Mouse (Mus musculus): ENCODE measurements around the gene Anxa4. TPM values are rescaled to one million over a fixed set of nuclear protein-coding genes. Genes with fewer than 3 reads are reported as not detected.

The Anxa4 gene
- polyA plus RNA-seq, 1 experiment from 2014 or later: 2.9 TPM

DNA sequence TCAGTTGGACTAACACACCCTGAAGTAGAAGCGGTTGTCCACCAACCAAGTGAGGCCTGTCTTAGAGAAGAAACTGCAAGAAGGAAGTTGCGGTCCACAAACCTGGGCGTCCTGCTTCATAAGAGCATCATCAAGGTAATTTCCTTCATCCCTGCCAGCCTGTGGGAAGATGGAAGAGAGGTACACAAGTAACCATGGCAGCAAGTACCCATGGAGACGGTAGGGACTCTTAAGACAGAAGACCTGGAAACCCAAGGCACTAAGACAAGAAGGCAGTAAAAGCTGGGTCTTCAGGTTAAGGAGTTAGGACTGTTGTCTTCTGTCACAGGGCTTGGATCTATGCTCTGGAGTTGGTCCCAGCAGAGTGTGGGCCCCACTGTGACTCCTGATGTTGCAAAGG, 42.4 kb downstream of the Anxa4 start:
- no peak overlapping the region for H3K4me3 ChIP-seq (ENCODE audit: low read depth, low read length)
- H3K27ac ChIP-seq (ENCODE audit: low read depth, low read length): no peak overlapping the region
- H3K9me3 ChIP-seq (ENCODE audit: control insufficient read depth, low read length): no peaks in the 10 kb centered on the region
- no peak overlapping the region for H3K4me2 ChIP-seq (ENCODE audit: low read depth, low read length)
- ATAC-seq (ENCODE audit: low read depth): no peak
- no peaks in the 10 kb centered on the region for H3K36me3 ChIP-seq (ENCODE audit: control insufficient read depth, insufficient read depth, low read length)
- no peaks in the 10 kb centered on the region for H3K27me3 ChIP-seq (ENCODE audit: control insufficient read depth, insufficient read depth, low read length)
- no peak overlapping the region for H3K9ac ChIP-seq (replicated peaks; ENCODE audit: low read depth, low read length)
- 96% methylated on average over 4 of the region's 4 CpGs for WGBS
- no peaks in the 10 kb centered on the region for H3K4me1 ChIP-seq (ENCODE audit: control insufficient read depth, insufficient read depth, low read length)

DNA sequence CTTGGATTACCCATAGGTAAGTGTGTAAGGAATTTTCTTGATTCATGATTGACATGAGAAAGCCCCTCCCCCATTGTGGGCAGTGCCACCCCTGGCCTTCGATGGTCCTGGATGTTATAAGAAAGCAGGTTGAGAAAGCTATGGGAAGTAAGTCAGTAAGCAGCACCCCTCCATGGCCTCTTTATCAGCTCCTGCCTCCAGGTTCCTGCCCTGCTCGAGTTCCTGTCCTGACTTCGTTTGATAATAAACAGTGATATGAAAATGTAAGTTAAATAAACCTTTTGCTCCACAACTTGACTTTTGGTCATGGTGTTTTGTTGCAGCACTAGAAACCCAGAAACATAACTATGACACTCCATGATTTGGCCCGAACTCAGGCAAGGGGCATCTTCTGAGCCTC, 43.6 kb downstream of the Anxa4 start:
- Histone ChIP-seq H3K4me2 (ENCODE audit: low read depth, low read length) (no peak overlapping the region), H3K4me1 (ENCODE audit: control insufficient read depth, insufficient read depth, low read length) (no peaks in the 10 kb centered on the region), H3K27ac (ENCODE audit: low read depth, low read length) (no peak overlapping the region), H3K4me3 (ENCODE audit: low read depth, low read length) (no peak overlapping the region), H3K36me3 (ENCODE audit: control insufficient read depth, insufficient read depth, low read length) (no peaks in the 10 kb centered on the region), H3K27me3 (ENCODE audit: control insufficient read depth, insufficient read depth, low read length) (no peaks in the 10 kb centered on the region), H3K9me3 (ENCODE audit: control insufficient read depth, low read length) (no peaks in the 10 kb centered on the region), H3K9ac (replicated peaks; ENCODE audit: low read depth, low read length) (no peak overlapping the region)
- no peak for ATAC-seq (ENCODE audit: low read depth)
- 84% methylated on average over 4 of the region's 4 CpGs for WGBS

DNA sequence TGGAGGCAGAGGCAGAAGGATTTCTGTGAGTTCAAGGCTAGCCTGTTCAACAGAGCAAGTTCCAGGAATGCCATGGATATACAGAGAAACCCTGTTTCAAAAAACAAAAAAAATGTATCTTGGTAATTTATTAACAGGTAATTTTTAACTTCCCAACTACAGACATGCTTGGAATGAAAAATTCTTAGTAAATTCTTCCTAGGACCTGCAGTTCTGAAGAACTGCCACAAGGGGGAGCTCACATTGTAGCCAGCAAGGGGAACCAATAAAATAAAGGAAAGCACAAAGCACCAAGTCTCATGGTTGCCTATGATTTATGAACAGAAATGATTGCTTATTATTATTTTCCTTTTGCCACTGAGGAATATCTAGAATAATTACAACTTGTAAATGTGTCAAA, 46.2 kb downstream of the Anxa4 start:
- Histone ChIP-seq H3K4me3 (ENCODE audit: low read depth, low read length) (no peak overlapping the region), H3K27me3 (ENCODE audit: control insufficient read depth, insufficient read depth, low read length) (no peaks in the 10 kb centered on the region), H3K4me2 (ENCODE audit: low read depth, low read length) (no peak overlapping the region), H3K4me1 (ENCODE audit: control insufficient read depth, insufficient read depth, low read length) (no peaks in the 10 kb centered on the region), H3K27ac (ENCODE audit: low read depth, low read length) (no peak overlapping the region), H3K36me3 (ENCODE audit: control insufficient read depth, insufficient read depth, low read length) (no peaks in the 10 kb centered on the region), H3K9ac (replicated peaks; ENCODE audit: low read depth, low read length) (no peak overlapping the region), H3K9me3 (ENCODE audit: control insufficient read depth, low read length) (no peaks in the 10 kb centered on the region)
- ATAC-seq (ENCODE audit: low read depth): no peak

DNA sequence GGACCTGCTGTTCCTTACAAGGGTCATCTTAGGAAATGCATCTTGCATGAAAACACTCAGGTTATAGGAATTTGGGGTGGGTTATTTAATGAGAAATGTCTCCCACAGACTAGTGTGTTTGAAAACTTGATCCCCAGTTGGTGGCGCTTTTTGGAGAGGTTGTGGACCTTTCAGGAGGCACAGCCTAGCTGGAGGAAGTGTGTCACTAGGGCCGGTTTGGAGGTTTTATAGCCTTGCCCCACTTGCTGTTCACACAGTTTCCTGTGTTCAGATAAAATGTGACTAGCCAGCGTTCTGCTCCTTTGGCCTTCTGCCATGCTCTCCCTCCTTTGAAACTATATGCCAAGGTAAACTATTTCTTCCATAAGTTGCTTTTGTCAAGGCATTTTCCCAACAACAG, 52.7 kb downstream of the Anxa4 start:
- no peaks in the 10 kb centered on the region for H3K36me3 ChIP-seq (ENCODE audit: control insufficient read depth, insufficient read depth, low read length)
- 37% methylated on average over 3 of the region's 3 CpGs for WGBS
- H3K27ac ChIP-seq (ENCODE audit: low read depth, low read length): no peak overlapping the region
- H3K9me3 ChIP-seq (ENCODE audit: control insufficient read depth, low read length): no peaks in the 10 kb centered on the region
- H3K4me2 ChIP-seq (ENCODE audit: low read depth, low read length): no peak overlapping the region
- no peaks in the 10 kb centered on the region for H3K27me3 ChIP-seq (ENCODE audit: control insufficient read depth, insufficient read depth, low read length)
- no peak overlapping the region for H3K9ac ChIP-seq (replicated peaks; ENCODE audit: low read depth, low read length)
- H3K4me1 ChIP-seq (ENCODE audit: control insufficient read depth, insufficient read depth, low read length): no peaks in the 10 kb centered on the region
- ATAC-seq (ENCODE audit: low read depth): no peak
- no peak overlapping the region for H3K4me3 ChIP-seq (ENCODE audit: low read depth, low read length)

DNA sequence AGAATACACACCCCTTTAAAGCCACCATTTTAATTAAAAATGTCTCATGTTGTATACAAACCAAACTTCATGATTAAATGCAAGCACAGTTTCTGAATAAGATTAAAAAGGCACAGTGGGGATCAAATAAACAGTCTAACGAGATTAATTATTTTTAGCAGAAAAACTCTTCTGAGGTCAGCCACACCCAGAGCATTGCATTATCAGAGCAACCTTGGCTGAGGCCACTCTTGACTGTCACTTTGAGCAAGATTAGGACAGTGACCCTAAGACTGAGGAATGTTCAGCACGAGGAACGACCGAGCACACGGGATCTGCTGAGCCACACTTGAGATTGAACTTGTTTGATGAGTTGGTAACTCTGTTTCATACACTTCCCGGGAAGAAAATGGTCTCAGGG, 56.6 kb downstream of the Anxa4 start:
- no peak overlapping the region for H3K4me3 ChIP-seq (ENCODE audit: low read depth, low read length)
- no peaks in the 10 kb centered on the region for H3K27me3 ChIP-seq (ENCODE audit: control insufficient read depth, insufficient read depth, low read length)
- WGBS: 88% methylated on average over 6 of the region's 6 CpGs
- no peaks in the 10 kb centered on the region for H3K36me3 ChIP-seq (ENCODE audit: control insufficient read depth, insufficient read depth, low read length)
- H3K4me1 ChIP-seq (ENCODE audit: control insufficient read depth, insufficient read depth, low read length): peaks cover 5% of the 10 kb centered on the region
- ATAC-seq (ENCODE audit: low read depth): no peak
- no peak overlapping the region for H3K9ac ChIP-seq (replicated peaks; ENCODE audit: low read depth, low read length)
- no peaks in the 10 kb centered on the region for H3K9me3 ChIP-seq (ENCODE audit: control insufficient read depth, low read length)
- no peak overlapping the region for H3K27ac ChIP-seq (ENCODE audit: low read depth, low read length)
- H3K4me2 ChIP-seq (ENCODE audit: low read depth, low read length): no peak overlapping the region

DNA sequence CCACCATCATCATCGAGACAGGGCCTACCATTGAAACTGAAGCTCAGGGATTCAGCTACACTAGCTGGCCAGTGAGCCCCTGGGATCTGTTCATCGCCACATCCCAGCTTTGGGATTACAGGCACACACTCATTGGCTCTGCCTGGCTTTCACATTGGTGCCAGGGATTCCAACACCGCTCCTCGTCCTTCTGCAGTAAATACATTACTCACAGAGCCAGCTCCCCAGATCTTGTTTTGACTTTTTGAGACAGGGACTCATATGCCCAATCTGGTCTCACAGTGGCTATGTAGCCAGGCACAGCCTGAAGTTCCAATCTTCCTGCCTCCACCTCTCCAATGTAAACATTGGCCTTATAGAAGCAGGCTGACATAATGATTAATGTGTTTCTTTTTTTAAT, 57.1 kb downstream of the Anxa4 start:
- Histone ChIP-seq H3K4me2 (ENCODE audit: low read depth, low read length) (no peak overlapping the region), H3K9me3 (ENCODE audit: control insufficient read depth, low read length) (no peaks in the 10 kb centered on the region), H3K27me3 (ENCODE audit: control insufficient read depth, insufficient read depth, low read length) (no peaks in the 10 kb centered on the region), H3K4me3 (ENCODE audit: low read depth, low read length) (no peak overlapping the region), H3K36me3 (ENCODE audit: control insufficient read depth, insufficient read depth, low read length) (no peaks in the 10 kb centered on the region), H3K27ac (ENCODE audit: low read depth, low read length) (no peak overlapping the region), H3K9ac (replicated peaks; ENCODE audit: low read depth, low read length) (no peak overlapping the region), H3K4me1 (ENCODE audit: control insufficient read depth, insufficient read depth, low read length) (peaks cover 7% of the 10 kb centered on the region)
- no peak for ATAC-seq (ENCODE audit: low read depth)
- WGBS: 84% methylated on average over 4 of the region's 4 CpGs

DNA sequence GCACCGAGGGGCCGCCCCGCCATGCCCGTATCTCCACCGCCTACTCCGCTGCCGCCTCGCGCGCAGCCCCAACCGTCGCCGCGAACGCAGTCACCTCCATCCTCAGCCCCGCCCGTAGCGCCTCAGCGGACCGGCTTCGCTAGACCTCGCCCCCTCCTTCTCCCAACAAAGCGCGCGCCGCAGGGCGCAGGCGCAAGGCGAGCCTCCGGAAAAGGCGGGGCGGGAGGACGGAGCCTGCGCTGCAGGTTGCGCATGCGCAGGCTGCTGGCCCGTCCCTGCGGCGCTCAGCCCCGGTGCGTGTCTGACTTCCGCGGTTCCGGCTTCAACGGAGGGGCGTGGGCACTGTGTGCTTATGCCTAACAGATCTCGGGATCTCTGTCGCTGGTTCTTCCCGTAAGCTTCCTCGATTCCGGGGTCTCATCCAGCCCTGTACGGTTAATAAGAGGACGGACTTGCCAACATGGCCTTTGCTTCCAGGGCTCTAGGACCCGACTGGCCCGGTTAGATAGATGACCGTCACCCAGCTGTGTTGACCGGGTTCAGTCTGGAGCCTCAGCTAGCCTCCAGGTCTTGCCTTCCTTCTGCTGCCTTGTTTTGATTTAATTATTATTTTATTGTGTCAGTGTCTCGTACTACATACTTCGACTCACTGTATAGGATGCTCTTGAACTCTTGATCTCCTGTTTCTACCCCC, 60.1 kb downstream of the Anxa4 start, which contains the start of gene Gmcl1:
Gmcl1 (minus strand) TSS at position 201 of the 694 bp plus-strand sequence.
- Histone ChIP-seq H3K9me3 (ENCODE audit: control insufficient read depth, low read length) (no peaks in the 10 kb centered on the region), H3K27me3 (ENCODE audit: control insufficient read depth, insufficient read depth, low read length) (no peaks in the 10 kb centered on the region), H3K36me3 (ENCODE audit: control insufficient read depth, insufficient read depth, low read length) (no peaks in the 10 kb centered on the region), H3K9ac (replicated peaks; ENCODE audit: low read depth, low read length) (peak within 1 kb of the TSS; percentile 88), H3K4me2 (ENCODE audit: low read depth, low read length) (peak within 1 kb of the TSS; percentile 87), H3K4me1 (ENCODE audit: control insufficient read depth, insufficient read depth, low read length) (peaks cover 13% of the 10 kb centered on the region), H3K4me3 (ENCODE audit: low read depth, low read length) (peak within 1 kb of the TSS; percentile 97), H3K27ac (ENCODE audit: low read depth, low read length) (peak within 1 kb of the TSS; percentile 95)
- under 1% methylated on average over 58 of the region's 59 CpGs for WGBS
- peak; percentile 93 for ATAC-seq (ENCODE audit: low read depth)

DNA sequence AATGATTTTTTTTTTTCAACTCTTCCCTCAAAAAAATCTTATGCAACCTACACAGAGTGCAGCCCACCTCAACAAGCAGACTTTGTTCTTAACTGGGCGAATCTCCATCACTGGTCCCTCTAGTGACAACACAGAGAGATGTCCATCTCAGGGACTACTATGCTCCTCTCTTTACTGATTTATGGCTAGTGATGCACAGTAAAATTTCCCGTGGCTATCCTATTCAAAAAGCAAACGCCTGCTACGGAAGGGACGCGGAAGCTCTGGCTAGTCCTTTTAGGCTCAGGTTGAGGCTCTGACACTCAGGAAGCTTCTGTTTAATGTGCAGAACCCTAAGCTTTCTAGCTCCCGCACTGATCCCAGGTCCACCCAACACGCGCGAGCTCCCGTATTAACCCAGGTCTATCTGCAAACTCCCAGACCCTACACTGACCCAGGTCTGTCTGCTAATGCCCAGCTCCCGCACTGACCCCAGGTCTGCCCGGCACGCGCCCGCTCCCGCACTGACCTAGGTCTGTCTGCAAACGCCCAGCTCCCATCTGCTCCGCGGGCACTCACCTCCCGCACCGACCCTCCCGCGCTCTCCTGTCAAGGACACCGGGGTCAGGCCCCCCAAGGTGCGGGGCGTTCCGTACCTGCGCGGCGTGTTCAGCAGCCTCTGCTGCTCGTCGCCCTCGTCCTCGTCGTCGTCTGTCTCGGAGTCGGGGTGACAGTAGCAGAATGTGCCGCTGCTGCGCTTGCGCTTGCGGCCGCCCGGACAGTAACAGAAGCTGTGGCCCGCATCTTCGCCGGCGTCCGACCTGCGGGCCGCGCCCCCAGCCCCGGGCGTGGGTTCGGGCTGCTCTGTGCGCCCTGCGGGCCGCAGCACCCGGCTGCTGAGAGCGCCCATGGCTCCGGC, 60.9 kb downstream of the Anxa4 start:
- no peaks in the 10 kb centered on the region for H3K27me3 ChIP-seq (ENCODE audit: control insufficient read depth, insufficient read depth, low read length)
- H3K4me1 ChIP-seq (ENCODE audit: control insufficient read depth, insufficient read depth, low read length): peaks cover 13% of the 10 kb centered on the region
- peak overlapping the region; percentile 88 for H3K9ac ChIP-seq (replicated peaks; ENCODE audit: low read depth, low read length)
- peak overlapping the region; percentile 97 for H3K4me3 ChIP-seq (ENCODE audit: low read depth, low read length)
- no peaks in the 10 kb centered on the region for H3K9me3 ChIP-seq (ENCODE audit: control insufficient read depth, low read length)
- under 1% methylated on average over 60 of the region's 62 CpGs for WGBS
- peak overlapping the region; percentile 95 for H3K27ac ChIP-seq (ENCODE audit: low read depth, low read length)
- peak overlapping the region; percentile 87 for H3K4me2 ChIP-seq (ENCODE audit: low read depth, low read length)
- no peaks in the 10 kb centered on the region for H3K36me3 ChIP-seq (ENCODE audit: control insufficient read depth, insufficient read depth, low read length)
- peak; percentile 54 for ATAC-seq (ENCODE audit: low read depth)

DNA sequence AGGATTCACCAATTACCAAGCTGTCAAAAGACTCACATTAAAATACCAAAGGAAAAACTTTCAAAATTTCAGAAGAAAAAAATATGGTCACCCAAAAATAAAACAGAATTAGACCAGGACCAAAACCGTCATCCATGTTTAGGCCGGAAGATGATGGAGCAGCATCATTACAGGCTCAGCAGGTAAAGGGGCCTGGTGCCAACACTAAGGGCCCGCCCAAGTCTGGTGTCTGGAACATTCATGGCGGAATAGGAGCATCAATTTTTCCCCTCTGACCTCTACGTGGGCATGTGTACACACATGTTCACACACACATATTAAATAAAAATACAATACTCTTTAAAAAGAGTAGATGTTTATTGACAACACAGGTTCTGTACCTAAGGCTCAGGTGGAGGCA, 64.7 kb downstream of the Anxa4 start:
- WGBS: 92% methylated on average over 5 of the region's 5 CpGs
- Histone ChIP-seq H3K27ac (ENCODE audit: low read depth, low read length) (no peak overlapping the region), H3K9me3 (ENCODE audit: control insufficient read depth, low read length) (no peaks in the 10 kb centered on the region), H3K4me1 (ENCODE audit: control insufficient read depth, insufficient read depth, low read length) (peaks cover 8% of the 10 kb centered on the region; the same call in 1 of the 2 replicates), H3K36me3 (ENCODE audit: control insufficient read depth, insufficient read depth, low read length) (no peaks in the 10 kb centered on the region), H3K4me3 (ENCODE audit: low read depth, low read length) (no peak overlapping the region), H3K27me3 (ENCODE audit: control insufficient read depth, insufficient read depth, low read length) (no peaks in the 10 kb centered on the region), H3K4me2 (ENCODE audit: low read depth, low read length) (no peak overlapping the region), H3K9ac (replicated peaks; ENCODE audit: low read depth, low read length) (no peak overlapping the region)
- no peak for ATAC-seq (ENCODE audit: low read depth)

All from neural tube, embryonic 14.5 days (tissue).